Mouse (Mus musculus) heart, embryonic 16.5 days (tissue): ENCODE data around the gene Cacna1d. TPM values are rescaled to one million over a fixed set of nuclear protein-coding genes. Genes with fewer than 3 reads are reported as not detected.

Experiments used
- ATAC-seq: fragments of 200-750 bp; cut with Nextera tagmentation; replicated peaks from 2 replicates; pipeline ENCODE4 v1.8.0; 2017; ENCODE audit warnings: moderate number of reproducible peaks; ENCODE audit not compliant: insufficient read depth, low FRiP score; ENCODE audit errors: extremely low read depth
- H3K27ac ChIP-seq: fragments of 300-500 bp; sonication (generic); 2 replicates; pipeline ENCODE4 v1.5.1; 2014; ENCODE audit warnings: mild to moderate bottlenecking, low read length, control low read depth, moderate library complexity
- H3K27me3 ChIP-seq: fragments of 300-500 bp; sonication (generic); 2 replicates; pipeline ENCODE4 v1.6.1; 2014; ENCODE audit warnings: low read length, mixed read lengths; ENCODE audit not compliant: control insufficient read depth, insufficient read depth
- H3K36me3 ChIP-seq: fragments of 300-500 bp; sonication (generic); 2 replicates; pipeline ENCODE4 v1.6.1; 2014; ENCODE audit not compliant: control insufficient read depth, insufficient read depth
- H3K4me1 ChIP-seq: fragments of 300-500 bp; sonication (generic); 2 replicates; pipeline ENCODE4 v1.6.1; 2014; ENCODE audit warnings: low read length, mixed read lengths; ENCODE audit not compliant: control insufficient read depth, insufficient read depth
- H3K4me2 ChIP-seq: fragments of 300-500 bp; sonication (generic); 2 replicates; pipeline ENCODE4 v1.6.1; 2014; ENCODE audit warnings: low read depth, mild to moderate bottlenecking, control low read depth, low read length
- H3K4me3 ChIP-seq: fragments of 300-500 bp; sonication (generic); 2 replicates; pipeline ENCODE4 v1.5.1; 2014; ENCODE audit warnings: mild to moderate bottlenecking, control low read depth, low read length
- H3K9ac ChIP-seq: fragments of 300-500 bp; sonication (generic); 2 replicates; pipeline ENCODE4 v1.6.1; 2014; ENCODE audit warnings: low read length, control low read depth
- H3K9me3 ChIP-seq: fragments of 300-500 bp; sonication (generic); replicated peaks from 2 replicates; pipeline ENCODE4 v1.6.1; 2016; ENCODE audit warnings: low read length; ENCODE audit not compliant: control insufficient read depth
- WGBS: fragments of 180-500 bp; shearing (Covaris S2); extraction: QIAGEN DNeasy Blood & Tissue Kit; methylation state at CpG from one replicate; pipeline ENCODE4 v1.1.7; 2014; 5-methylcytosine and 5-hydroxymethylcytosine counted together
- polyA plus RNA-seq: library from polyadenylated mRNA; unstranded; fragments of >200 nt; fragmentation: Nextera tagmentation; extraction: Ambion mirVana; gene quantifications from 2 replicates; pipeline ENCODE4 v1.2.1, GENCODE M21; 2015

The Cacna1d gene
- polyA plus RNA-seq, 1 experiment from 2014 or later, result 4.9 TPM

DNA sequence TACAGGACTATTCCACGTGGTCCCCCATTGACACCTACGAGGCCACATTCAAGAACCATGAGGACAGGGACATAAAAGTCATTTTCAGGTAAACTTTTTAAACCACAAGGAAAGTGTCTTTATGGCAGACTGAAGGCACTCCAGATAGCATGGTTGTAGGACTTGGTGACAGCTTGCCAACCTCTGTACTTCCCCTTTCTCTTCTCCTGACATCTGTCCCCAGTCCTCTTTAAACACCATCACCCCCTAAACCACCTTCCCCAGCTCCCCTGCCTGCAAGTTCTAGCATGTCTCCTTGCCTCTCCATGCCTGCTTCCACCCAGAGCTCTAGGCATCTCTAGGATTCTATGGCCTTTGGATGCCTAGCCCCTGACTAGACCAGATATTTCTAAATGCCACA is 426.4 kb downstream of the Cacna1d start:
- WGBS, result 83% methylated on average over 2 of the region's 2 CpGs

GRCm38 (mm10) chr14:30056031-30056766 is 435.1 kb downstream of the Cacna1d start:
- Histone ChIP-seq H3K9me3 (no peaks in the 10 kb centered on the region), H3K4me3 (no peak overlapping the region), H3K27ac (no peak overlapping the region), H3K27me3 (no peaks in the 10 kb centered on the region), H3K9ac (no peak overlapping the region), H3K4me1 (peaks cover 3% of the 10 kb centered on the region; the same call in 1 of the 2 replicates), H3K4me2 (no peak overlapping the region), H3K36me3 (no peaks in the 10 kb centered on the region)
- WGBS, result 60% methylated on average over 13 of the region's 13 CpGs
- ATAC-seq, result no peak

More for the DNA sequence above, 426.4 kb downstream of the Cacna1d start:
- no peaks in the 10 kb centered on the region for H3K27me3 ChIP-seq
- H3K27ac ChIP-seq, result no peak overlapping the region
- no peak overlapping the region for H3K4me2 ChIP-seq
- H3K9ac ChIP-seq, result no peak overlapping the region
- H3K36me3 ChIP-seq, result no peaks in the 10 kb centered on the region
- no peaks in the 10 kb centered on the region for H3K9me3 ChIP-seq
- ATAC-seq, result no peak
- no peak overlapping the region for H3K4me3 ChIP-seq
- no peaks in the 10 kb centered on the region for H3K4me1 ChIP-seq

GRCm38 (mm10) chr14:30054922-30055321 is 436.3 kb downstream of the Cacna1d start:
- H3K9ac ChIP-seq, result no peak overlapping the region
- no peak overlapping the region for H3K27ac ChIP-seq
- H3K4me2 ChIP-seq, result no peak overlapping the region
- whole genome bisulfite sequencing, result 69% methylated on average over 7 of the region's 7 CpGs
- peaks cover 3% of the 10 kb centered on the region; the same call in 1 of the 2 replicates for H3K4me1 ChIP-seq
- H3K4me3 ChIP-seq, result no peak overlapping the region
- H3K9me3 ChIP-seq, result no peaks in the 10 kb centered on the region
- ATAC-seq, result no peak
- H3K36me3 ChIP-seq, result no peaks in the 10 kb centered on the region
- no peaks in the 10 kb centered on the region for H3K27me3 ChIP-seq

GRCm38 (mm10) chr14:30050280-30050679 is 441.0 kb downstream of the Cacna1d start:
- Histone ChIP-seq H3K36me3 (no peaks in the 10 kb centered on the region), H3K27me3 (no peaks in the 10 kb centered on the region), H3K9ac (no peak overlapping the region), H3K27ac (no peak overlapping the region), H3K4me1 (peaks cover 6% of the 10 kb centered on the region; the same call in 1 of the 2 replicates), H3K4me3 (no peak overlapping the region), H3K9me3 (no peaks in the 10 kb centered on the region), H3K4me2 (no peak overlapping the region)
- 94% methylated on average over 8 of the region's 8 CpGs for WGBS
- ATAC-seq, result no peak

DNA sequence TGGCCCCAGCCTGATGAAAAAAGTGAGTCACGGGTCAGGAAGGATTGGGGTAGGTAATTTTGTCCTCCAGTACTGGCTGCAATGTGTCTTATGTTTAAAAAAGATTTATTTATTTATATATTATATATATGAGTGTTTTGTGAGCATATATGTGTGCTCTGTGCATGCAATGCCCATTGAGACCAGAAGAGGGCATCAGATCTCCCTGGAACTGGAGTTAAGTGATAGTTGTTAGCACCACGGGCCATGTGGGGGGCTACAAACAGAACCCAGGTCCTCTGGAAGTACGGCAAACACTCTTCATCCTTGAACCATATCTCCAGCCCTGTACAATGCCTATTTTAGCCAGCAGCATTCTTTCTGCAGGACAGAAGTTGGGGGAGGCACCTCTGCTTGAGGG is 443.2 kb downstream of the Cacna1d start:
- no peak for ATAC-seq
- Histone ChIP-seq H3K36me3 (no peaks in the 10 kb centered on the region), H3K4me2 (no peak overlapping the region), H3K27ac (no peak overlapping the region), H3K4me1 (peaks cover 12% of the 10 kb centered on the region), H3K27me3 (no peaks in the 10 kb centered on the region), H3K4me3 (no peak overlapping the region), H3K9ac (no peak overlapping the region), H3K9me3 (no peaks in the 10 kb centered on the region)
- 86% methylated on average over 3 of the region's 3 CpGs for WGBS

DNA sequence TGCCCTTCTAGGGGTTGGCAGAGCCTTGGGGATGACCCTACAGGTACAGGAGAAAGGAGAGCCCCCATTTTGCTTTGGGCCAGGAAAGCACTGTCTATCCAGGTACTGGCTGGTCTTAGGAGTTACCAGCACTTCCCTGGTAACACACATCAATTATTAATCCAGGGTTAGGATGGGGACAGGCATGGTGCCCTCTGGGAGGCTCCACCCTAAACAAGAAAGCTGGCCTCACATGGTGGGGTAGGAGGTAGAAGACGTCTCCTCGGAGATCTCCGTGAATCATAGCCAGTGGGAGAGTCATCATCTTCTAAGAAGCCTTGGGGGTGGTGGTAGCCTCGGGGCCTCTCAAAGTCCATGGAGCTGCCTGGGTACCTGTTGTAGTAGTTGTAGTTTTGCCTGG is 444.3 kb downstream of the Cacna1d start:
- Histone ChIP-seq H3K4me2 (no peak overlapping the region), H3K4me3 (no peak overlapping the region), H3K9me3 (no peaks in the 10 kb centered on the region), H3K4me1 (peaks cover 12% of the 10 kb centered on the region), H3K27ac (no peak overlapping the region), H3K9ac (no peak overlapping the region), H3K36me3 (no peaks in the 10 kb centered on the region), H3K27me3 (no peaks in the 10 kb centered on the region)
- 89% methylated on average over 4 of the region's 4 CpGs for WGBS
- ATAC-seq, result no peak

DNA sequence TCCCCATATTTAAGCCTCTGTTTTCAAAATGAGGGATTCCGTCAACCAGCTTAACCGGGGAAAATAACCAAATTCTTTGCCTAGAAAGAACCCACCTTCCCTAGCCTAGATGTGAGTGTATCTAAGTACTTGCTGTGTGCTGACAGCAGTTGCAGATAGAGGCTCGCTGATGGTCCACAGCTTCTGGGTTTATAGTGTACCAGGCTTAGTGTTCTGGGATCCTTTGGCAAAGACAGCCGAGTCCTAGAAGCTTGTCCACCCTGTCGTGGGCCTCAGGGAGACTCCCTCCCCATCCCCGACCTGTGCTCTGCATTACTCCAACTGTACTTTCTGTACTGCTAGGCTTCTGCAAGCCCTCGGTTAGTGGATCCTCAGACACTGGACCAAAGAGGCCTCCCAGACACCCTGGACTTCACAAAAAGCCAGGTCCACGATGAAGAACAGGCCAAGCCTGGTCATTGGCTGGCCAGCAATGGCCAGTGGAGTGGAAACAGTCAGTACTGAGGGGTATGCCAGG is 445.5 kb downstream of the Cacna1d start:
- H3K9me3 ChIP-seq, result no peaks in the 10 kb centered on the region
- 50% methylated on average over 8 of the region's 8 CpGs for WGBS
- peak; percentile 51; the same call in 1 of the 2 replicates for ATAC-seq

DNA sequence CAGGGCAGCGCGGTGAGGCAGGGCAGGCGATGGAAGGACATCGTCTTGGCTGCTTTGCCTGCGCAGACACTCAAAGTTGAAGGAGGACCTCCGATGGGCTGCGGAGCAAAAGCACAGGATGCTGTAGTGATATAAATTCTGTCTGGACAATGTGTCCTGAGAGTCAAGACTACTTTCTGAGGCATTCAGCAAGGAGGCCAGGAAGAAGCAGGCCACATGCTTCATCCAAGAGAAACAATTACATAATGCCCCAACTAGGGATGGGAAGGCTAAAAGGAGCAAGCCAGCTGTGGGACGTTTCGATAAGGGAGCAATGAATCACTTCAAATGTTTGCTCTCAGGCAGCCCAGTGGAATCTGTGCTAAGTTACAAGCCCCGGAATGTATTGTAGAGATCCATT is 446.0 kb downstream of the Cacna1d start:
- H3K27me3 ChIP-seq, result no peaks in the 10 kb centered on the region
- H3K4me2 ChIP-seq, result no peak overlapping the region
- peak; percentile 77 for ATAC-seq
- no peak overlapping the region for H3K9ac ChIP-seq
- H3K36me3 ChIP-seq, result no peaks in the 10 kb centered on the region
- WGBS, result 52% methylated on average over 10 of the region's 10 CpGs
- no peak overlapping the region for H3K4me3 ChIP-seq
- no peaks in the 10 kb centered on the region for H3K9me3 ChIP-seq
- peaks cover 12% of the 10 kb centered on the region for H3K4me1 ChIP-seq
- H3K27ac ChIP-seq, result peak overlapping the region; percentile 71

More for the DNA sequence above, 445.5 kb downstream of the Cacna1d start:
- no peaks in the 10 kb centered on the region for H3K27me3 ChIP-seq
- H3K4me1 ChIP-seq, result peaks cover 12% of the 10 kb centered on the region
- H3K4me2 ChIP-seq, result no peak overlapping the region
- no peak overlapping the region for H3K4me3 ChIP-seq
- H3K27ac ChIP-seq, result peak overlapping the region; percentile 41
- no peak overlapping the region for H3K9ac ChIP-seq
- H3K36me3 ChIP-seq, result no peaks in the 10 kb centered on the region

GRCm38 (mm10) chr14:30043356-30043940 is 447.8 kb downstream of the Cacna1d start:
- Histone ChIP-seq H3K4me2 (no peak overlapping the region), H3K9ac (no peak overlapping the region), H3K27me3 (no peaks in the 10 kb centered on the region), H3K9me3 (no peaks in the 10 kb centered on the region), H3K4me3 (no peak overlapping the region), H3K36me3 (no peaks in the 10 kb centered on the region), H3K4me1 (peaks cover 12% of the 10 kb centered on the region), H3K27ac (no peak overlapping the region)
- ATAC-seq, result no peak
- 74% methylated on average over 7 of the region's 7 CpGs for WGBS
